Mouse (Mus musculus) hindbrain, embryonic 13.5 days (tissue): Measurements from ENCODE around the gene Fam53b. TPM values are rescaled to one million over a fixed set of nuclear protein-coding genes. Genes with fewer than 3 reads are reported as not detected.

Source experiments
- ATAC-seq: fragments of 200-750 bp; cut with Nextera tagmentation; 2 replicates; pipeline ENCODE4 v1.8.0; 2017; ENCODE audit warnings: moderate TSS enrichment; ENCODE audit not compliant: low FRiP score
- H3K27ac ChIP-seq: fragments of 300-500 bp; sonication (generic); 2 replicates; pipeline ENCODE4 v1.5.1; 2015; ENCODE audit warnings: inconsistent platforms, mild to moderate bottlenecking, moderate library complexity
- H3K27me3 ChIP-seq: fragments of 300-500 bp; sonication (generic); 2 replicates; pipeline ENCODE4 v1.6.1; 2015; ENCODE audit warnings: mild to moderate bottlenecking, inconsistent platforms
- H3K36me3 ChIP-seq: fragments of 300-500 bp; sonication (generic); 2 replicates; pipeline ENCODE4 v1.6.1; 2015; ENCODE audit warnings: mild to moderate bottlenecking, inconsistent platforms
- H3K4me1 ChIP-seq: fragments of 300-500 bp; sonication (generic); replicated peaks from 2 replicates; pipeline ENCODE4 v1.6.1; 2015; ENCODE audit warnings: inconsistent platforms
- H3K4me2 ChIP-seq: fragments of 300-500 bp; sonication (generic); 2 replicates; pipeline ENCODE4 v1.6.1; 2015; ENCODE audit warnings: inconsistent platforms, mild to moderate bottlenecking, moderate library complexity
- H3K4me3 ChIP-seq: fragments of 300-500 bp; sonication (generic); 2 replicates; pipeline ENCODE4 v1.5.1; 2015; ENCODE audit warnings: mild to moderate bottlenecking, inconsistent platforms
- H3K9ac ChIP-seq: fragments of 300-500 bp; sonication (generic); 2 replicates; pipeline ENCODE4 v1.6.1; 2015; ENCODE audit warnings: mild to moderate bottlenecking, inconsistent platforms
- H3K9me3 ChIP-seq: fragments of 300-500 bp; sonication (generic); 2 replicates; pipeline ENCODE4 v1.6.1; 2016; ENCODE audit warnings: inconsistent platforms
- WGBS: fragments of 180-500 bp; shearing (Covaris S2); methylation state at CpG from one replicate; pipeline ENCODE4 v1.1.7; 2015; 5-methylcytosine and 5-hydroxymethylcytosine counted together
- polyA plus RNA-seq: library from polyadenylated mRNA; unstranded; fragments of >200 nt; fragmentation: Nextera tagmentation; extraction: Ambion mirVana; gene quantifications from 2 replicates; pipeline ENCODE4 v1.2.1, GENCODE M21; 2015

Gene Fam53b
- polyA plus RNA-seq, 1 experiment from 2014 or later = 19.3 TPM

- Histone ChIP-seq H3K4me1 (peaks cover 8% of the 10 kb centered on the region), H3K27ac (no peak overlapping the region), H3K27me3 (no peaks in the 10 kb centered on the region), H3K9ac (no peak overlapping the region), H3K4me2 (no peak overlapping the region), H3K36me3 (no peaks in the 10 kb centered on the region), H3K9me3 (no peaks in the 10 kb centered on the region), H3K4me3 (no peak overlapping the region)
- WGBS = 83% methylated on average over 5 of the region's 5 CpGs
- no peak for ATAC-seq
Observed at GRCm38 (mm10) chr7:132702492-132703070, 111.1 kb downstream of the Fam53b start.

- ATAC-seq = no peak
- no peaks in the 10 kb centered on the region for H3K36me3 ChIP-seq
- no peak overlapping the region for H3K4me3 ChIP-seq
- peaks cover 13% of the 10 kb centered on the region for H3K4me1 ChIP-seq
- H3K9ac ChIP-seq = no peak overlapping the region
- H3K9me3 ChIP-seq = no peaks in the 10 kb centered on the region
- no peak overlapping the region for H3K4me2 ChIP-seq
- 83% methylated on average over 3 of the region's 3 CpGs for WGBS
- H3K27ac ChIP-seq = no peak overlapping the region
- no peaks in the 10 kb centered on the region for H3K27me3 ChIP-seq
Observed at GRCm38 (mm10) chr7:132702024-132702423, 111.7 kb downstream of the Fam53b start.

GRCm38 (mm10) chr7:132701412-132701811 is 112.3 kb downstream of the Fam53b start:
- H3K9me3 ChIP-seq = no peaks in the 10 kb centered on the region
- no peaks in the 10 kb centered on the region for H3K27me3 ChIP-seq
- no peak overlapping the region for H3K4me2 ChIP-seq
- H3K4me1 ChIP-seq = peaks cover 14% of the 10 kb centered on the region
- no peak overlapping the region for H3K4me3 ChIP-seq
- no peak overlapping the region for H3K27ac ChIP-seq
- 89% methylated on average over 3 of the region's 3 CpGs for WGBS
- H3K36me3 ChIP-seq = no peaks in the 10 kb centered on the region
- ATAC-seq = no peak
- no peak overlapping the region for H3K9ac ChIP-seq

GRCm38 (mm10) chr7:132700107-132700506 is 113.6 kb downstream of the Fam53b start:
- no peaks in the 10 kb centered on the region for H3K36me3 ChIP-seq
- WGBS = 85% methylated on average over 4 of the region's 4 CpGs
- no peak for ATAC-seq
- no peaks in the 10 kb centered on the region for H3K9me3 ChIP-seq
- no peak overlapping the region for H3K4me3 ChIP-seq
- H3K27me3 ChIP-seq = no peaks in the 10 kb centered on the region
- H3K27ac ChIP-seq = no peak overlapping the region
- peaks cover 14% of the 10 kb centered on the region for H3K4me1 ChIP-seq
- H3K9ac ChIP-seq = no peak overlapping the region
- no peak overlapping the region for H3K4me2 ChIP-seq

- Histone ChIP-seq H3K27ac (no peak overlapping the region), H3K4me1 (peaks cover 14% of the 10 kb centered on the region), H3K4me2 (no peak overlapping the region), H3K27me3 (no peaks in the 10 kb centered on the region), H3K9ac (no peak overlapping the region), H3K9me3 (peaks cover 5% of the 10 kb centered on the region), H3K36me3 (peaks cover 4% of the 10 kb centered on the region; the same call in 1 of the 2 replicates), H3K4me3 (no peak overlapping the region)
- ATAC-seq = no peak
Observed at GRCm38 (mm10) chr7:132699639-132700038, 114.0 kb downstream of the Fam53b start.

GRCm38 (mm10) chr7:132699165-132699564 is 114.5 kb downstream of the Fam53b start:
- Histone ChIP-seq H3K4me3 (no peak overlapping the region), H3K27ac (no peak overlapping the region), H3K9me3 (peaks cover 7% of the 10 kb centered on the region), H3K36me3 (peaks cover 5% of the 10 kb centered on the region; the same call in 1 of the 2 replicates), H3K9ac (no peak overlapping the region), H3K4me1 (peaks cover 14% of the 10 kb centered on the region), H3K4me2 (no peak overlapping the region), H3K27me3 (no peaks in the 10 kb centered on the region)
- no peak for ATAC-seq
- WGBS = 78% methylated on average over 4 of the region's 4 CpGs

- H3K9me3 ChIP-seq = peaks cover 7% of the 10 kb centered on the region
- H3K4me2 ChIP-seq = no peak overlapping the region
- no peak overlapping the region for H3K4me3 ChIP-seq
- peaks cover 14% of the 10 kb centered on the region for H3K4me1 ChIP-seq
- no peaks in the 10 kb centered on the region for H3K27me3 ChIP-seq
- WGBS = 91% methylated on average over 4 of the region's 4 CpGs
- no peak for ATAC-seq
- H3K36me3 ChIP-seq = peaks cover 5% of the 10 kb centered on the region; the same call in 1 of the 2 replicates
- H3K27ac ChIP-seq = no peak overlapping the region
- no peak overlapping the region for H3K9ac ChIP-seq
Observed at GRCm38 (mm10) chr7:132698737-132699136, 114.9 kb downstream of the Fam53b start.

- Histone ChIP-seq H3K9me3 (peaks cover 7% of the 10 kb centered on the region), H3K4me3 (no peak overlapping the region), H3K9ac (no peak overlapping the region), H3K36me3 (peaks cover 5% of the 10 kb centered on the region; the same call in 1 of the 2 replicates), H3K27ac (no peak overlapping the region), H3K4me1 (peaks cover 19% of the 10 kb centered on the region), H3K4me2 (no peak overlapping the region), H3K27me3 (no peaks in the 10 kb centered on the region)
- ATAC-seq = no peak
- 72% methylated on average over 8 of the region's 8 CpGs for WGBS
Observed at GRCm38 (mm10) chr7:132697258-132697796, 116.4 kb downstream of the Fam53b start.

GRCm38 (mm10) chr7:132693561-132693960 is 120.1 kb downstream of the Fam53b start:
- Histone ChIP-seq H3K4me3 (no peak overlapping the region), H3K4me1 (peaks cover 14% of the 10 kb centered on the region; the same call in 1 of the 2 replicates), H3K4me2 (no peak overlapping the region), H3K36me3 (peaks cover 5% of the 10 kb centered on the region; the same call in 1 of the 2 replicates), H3K9me3 (peaks cover 7% of the 10 kb centered on the region), H3K27me3 (no peaks in the 10 kb centered on the region), H3K9ac (no peak overlapping the region), H3K27ac (no peak overlapping the region)
- WGBS = 85% methylated on average over 2 of the region's 2 CpGs
- ATAC-seq = no peak

- WGBS = 83% methylated on average over 9 of the region's 9 CpGs
- no peak overlapping the region for H3K27ac ChIP-seq
- no peak overlapping the region for H3K4me2 ChIP-seq
- H3K9me3 ChIP-seq = peaks cover 7% of the 10 kb centered on the region
- no peak overlapping the region for H3K4me3 ChIP-seq
- peaks cover 20% of the 10 kb centered on the region; the same call in 1 of the 2 replicates for H3K4me1 ChIP-seq
- no peak for ATAC-seq
- H3K36me3 ChIP-seq = peaks cover 5% of the 10 kb centered on the region; the same call in 1 of the 2 replicates
- no peak overlapping the region for H3K9ac ChIP-seq
- H3K27me3 ChIP-seq = no peaks in the 10 kb centered on the region
Observed at GRCm38 (mm10) chr7:132692719-132693118, 121.0 kb downstream of the Fam53b start.

GRCm38 (mm10) chr7:132690716-132691472 is 122.8 kb downstream of the Fam53b start:
- peaks cover 7% of the 10 kb centered on the region for H3K9me3 ChIP-seq
- 87% methylated on average over 14 of the region's 14 CpGs for WGBS
- ATAC-seq = no peak
- no peak overlapping the region for H3K4me3 ChIP-seq
- no peak overlapping the region for H3K4me2 ChIP-seq
- H3K27me3 ChIP-seq = no peaks in the 10 kb centered on the region
- H3K9ac ChIP-seq = no peak overlapping the region
- peaks cover 5% of the 10 kb centered on the region; the same call in 1 of the 2 replicates for H3K36me3 ChIP-seq
- H3K4me1 ChIP-seq = peaks cover 15% of the 10 kb centered on the region; the same call in 1 of the 2 replicates
- no peak overlapping the region for H3K27ac ChIP-seq

- 85% methylated on average over 5 of the region's 5 CpGs for WGBS
- Histone ChIP-seq H3K36me3 (peaks cover 2% of the 10 kb centered on the region; the same call in 1 of the 2 replicates), H3K9ac (no peak overlapping the region), H3K27ac (no peak overlapping the region), H3K4me3 (no peak overlapping the region), H3K4me1 (peaks cover 15% of the 10 kb centered on the region; the same call in 1 of the 2 replicates), H3K9me3 (peaks cover 3% of the 10 kb centered on the region), H3K4me2 (no peak overlapping the region), H3K27me3 (no peaks in the 10 kb centered on the region)
- ATAC-seq = no peak
Observed at GRCm38 (mm10) chr7:132689722-132690121, 124.0 kb downstream of the Fam53b start.
